ENCODE assay signal across 8 mouse cellular contexts in the genomic region with DNA sequence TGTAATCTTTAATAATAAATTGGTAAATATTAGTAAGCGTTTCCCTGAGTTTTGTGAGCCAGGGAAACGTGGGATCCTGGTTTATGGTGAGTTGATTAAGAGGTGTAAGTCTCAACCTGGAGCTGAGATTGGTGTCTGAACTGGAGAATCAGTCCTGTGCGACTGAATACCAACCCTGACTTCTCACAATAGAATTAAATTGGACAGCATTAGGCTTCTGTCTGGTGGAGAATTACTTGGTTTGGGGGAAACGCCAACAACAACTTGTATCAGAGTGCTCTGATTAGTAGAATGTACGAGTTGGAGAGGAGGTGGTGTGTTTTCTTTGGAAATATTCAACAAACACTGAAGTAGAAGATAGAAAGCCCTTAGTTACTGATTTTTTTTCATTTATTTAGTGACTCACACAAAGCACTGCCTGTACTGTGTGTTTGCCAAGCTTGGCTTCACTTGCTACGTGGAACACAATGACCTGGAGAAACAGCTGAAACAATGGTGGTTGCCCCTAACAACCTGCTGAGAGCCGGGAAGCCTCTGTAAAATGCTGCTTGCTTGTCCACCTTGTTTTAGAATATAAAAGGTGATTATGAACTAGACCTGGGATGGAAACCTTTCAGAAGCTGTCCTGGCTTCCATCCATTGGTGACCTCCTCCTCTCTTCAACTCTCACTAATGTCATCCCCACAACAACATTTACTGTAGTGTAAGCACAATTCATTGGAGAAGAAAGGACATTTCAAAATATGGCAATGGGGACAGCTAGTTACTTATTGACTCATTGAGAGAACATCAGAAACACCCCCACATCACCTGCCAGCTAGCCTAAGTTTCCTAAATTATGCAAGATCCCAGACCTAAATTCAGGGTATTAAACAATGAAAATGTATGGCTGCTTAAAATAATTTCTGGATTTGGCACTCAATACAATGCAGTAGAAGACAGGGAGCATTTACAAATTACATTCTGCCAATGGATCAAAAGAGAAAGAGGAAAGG.
DNase-seq lines count a peak whose midpoint lies in the region; ATAC-seq and TF ChIP-seq lines count a peak whose summit lies in the region.

No protein-coding gene starts in this region.

- ATAC-seq in stomach, embryonic 16.5 days (ENCODE audit: insufficient read depth, low FRiP score) = peak; percentile 88

- no peak overlapping the region for H3K9ac ChIP-seq in stomach, embryonic 16.5 days (ENCODE audit: low read length)

- H3K4me1 ChIP-seq in stomach, embryonic 16.5 days (ENCODE audit: control insufficient read depth, insufficient read depth, low read length) = no peaks in the 10 kb centered on the region
- no peaks in the 10 kb centered on the region for H3K4me1 ChIP-seq in thymus, adult 2 months (replicated peaks; ENCODE audit: control insufficient read depth, insufficient read depth, low read length)

- H3K27me3 ChIP-seq in stomach, embryonic 16.5 days (ENCODE audit: control insufficient read depth, insufficient read depth, low read length) = no peaks in the 10 kb centered on the region
- no peaks in the 10 kb centered on the region for H3K27me3 ChIP-seq in thymus, adult 2 months (ENCODE audit: control insufficient read depth, insufficient read depth, low read length)

- H3K4me2 ChIP-seq in stomach, embryonic 16.5 days (ENCODE audit: low read depth, low read length) = no peak overlapping the region

- H3K27ac ChIP-seq in stomach, embryonic 16.5 days (ENCODE audit: low read length) = peak overlapping the region; percentile 19; the same call in 1 of the 2 replicates
- no peak overlapping the region for H3K27ac ChIP-seq in thymus, adult 2 months (ENCODE audit: control insufficient read depth, insufficient read depth, low read length)

- TF ChIP-seq CTCF in thymus, adult 2 months (IDR thresholded peaks at IDR 0.05; ENCODE audit: borderline replicate concordance, control insufficient read depth, extremely low read depth, insufficient read depth, low read length, poor library complexity) = no peak

- no peaks in the 10 kb centered on the region for H3K36me3 ChIP-seq in stomach, embryonic 16.5 days (ENCODE audit: control insufficient read depth, insufficient read depth, low read length)
- H3K36me3 ChIP-seq in thymus, adult 2 months (ENCODE audit: control insufficient read depth, insufficient read depth, low read length) = no peaks in the 10 kb centered on the region

- DNase-seq in gastrocnemius, adult 18-20 months (ENCODE audit: low spot score) = peak; percentile 24
- DNase-seq in gastrocnemius, postnatal 14 days = no peak
- DNase-seq in right cerebral cortex, adult 18-20 months = peak; percentile 14
- DNase-seq in right cerebral cortex, postnatal 25 days = no peak
- DNase-seq in layer of hippocampus, adult 18-20 months (ENCODE audit: low spot score in 2 of 2) = peak; percentile 38 to 75
- no peak for DNase-seq in adrenal gland, adult (ENCODE audit: inconsistent age in 2 of 2, low spot score in 1 of 2)
- no peak for DNase-seq in thymus, adult 2 months

- 51% methylated on average over 7 of the region's 7 CpGs for WGBS in stomach, embryonic 16.5 days
- WGBS in thymus, adult 2 months = 88% methylated on average over 7 of the region's 7 CpGs

- intact Hi-C loops in gastrocnemius, postnatal 14 days (cut with DNase I; ENCODE audit: low total_unique reads) = no loop called here

- H3K4me3 ChIP-seq in stomach, embryonic 16.5 days (replicated peaks; ENCODE audit: low read length) = no peak overlapping the region
- H3K4me3 ChIP-seq in thymus, adult 2 months (ENCODE audit: control insufficient read depth, insufficient read depth, low read length) = no peak overlapping the region

- TF ChIP-seq POLR2A in thymus, adult 2 months (IDR thresholded peaks at IDR 0.05; ENCODE audit: control insufficient read depth, extremely low read depth, insufficient read depth, low read length, poor library complexity) = no peak

- no peaks in the 10 kb centered on the region for H3K9me3 ChIP-seq in stomach, embryonic 16.5 days (replicated peaks; ENCODE audit: control insufficient read depth, low read length)

Comparison
In these comparisons a context has a peak if more than half of its experiments do, and no peak if none do; other contexts are left out.
1. DNase-seq: peak in gastrocnemius, adult 18-20 months (single experiment), right cerebral cortex, adult 18-20 months (single experiment) and layer of hippocampus, adult 18-20 months (2 of 2); none in gastrocnemius, postnatal 14 days (single experiment), right cerebral cortex, postnatal 25 days (single experiment), adrenal gland, adult (0 of 2) and thymus, adult 2 months (single experiment).